Mouse (Mus musculus) megakaryocyte, embryonic 14.5 days (primary cell): ENCODE results near the gene Cmah. TPM values are rescaled to one million over a fixed set of nuclear protein-coding genes. Genes with fewer than 3 reads are reported as not detected.

Experiments
- H3K27me3 ChIP-seq: replicated peaks from 2 replicates; pipeline ENCODE3; 2012; ENCODE audit warnings: inconsistent platforms
- H3K36me3 ChIP-seq: replicated peaks from 2 replicates; pipeline ENCODE3; 2012; ENCODE audit warnings: low read length, inconsistent platforms, mixed read lengths
- H3K4me1 ChIP-seq: 2 replicates; pipeline ENCODE4 v1.6.1; 2012; ENCODE audit warnings: inconsistent platforms
- H3K4me3 ChIP-seq: replicated peaks from 2 replicates; pipeline ENCODE3; 2012; ENCODE audit warnings: moderate library complexity, mild to moderate bottlenecking, inconsistent platforms
- H3K9me3 ChIP-seq: 2 replicates; pipeline ENCODE4 v1.6.1; 2012; ENCODE audit warnings: inconsistent platforms
- FLI1 ChIP-seq: IDR thresholded peaks from 2 replicates; pipeline ENCODE4 v1.6.1; 2012; ENCODE audit warnings: low read length, inconsistent platforms, mixed read lengths
- GATA1 ChIP-seq: IDR thresholded peaks from 3 replicates; pipeline ENCODE4 v1.6.1; 2012; ENCODE audit warnings: mixed read lengths, low read length, inconsistent platforms, borderline replicate concordance
- polyA plus RNA-seq: library from polyadenylated mRNA; stranded (reverse); fragments of >175 nt; gene quantifications from 2 replicates; pipeline ENCODE4 v1.2.3, GENCODE M21; 2012; ENCODE audit warnings: low replicate concordance; ENCODE audit not compliant: insufficient read depth

Cmah gene
- polyA plus RNA-seq, 1 experiment = 4.3 TPM

DNA sequence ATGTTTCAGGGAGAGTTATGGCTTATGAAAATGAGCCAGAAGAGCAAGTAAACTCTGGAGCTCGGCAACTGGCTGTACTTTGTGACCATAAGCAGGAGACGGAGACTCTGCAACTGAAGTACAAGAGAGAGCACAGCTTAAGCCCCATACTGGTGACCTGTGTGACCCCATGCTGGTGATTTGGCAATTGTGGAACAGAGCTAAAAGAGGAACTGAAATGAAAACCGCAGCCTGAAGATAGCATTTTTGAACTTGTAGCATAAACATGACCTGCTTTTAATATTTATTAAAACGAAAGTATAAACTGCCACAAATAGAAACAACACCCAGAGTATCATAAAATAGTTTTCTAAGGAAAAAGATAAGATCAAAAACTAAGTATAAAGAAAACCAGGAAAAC, 117.5 kb downstream of the Cmah start:
- Histone ChIP-seq H3K27me3 (no peaks in the 10 kb centered on the region), H3K4me1 (peaks cover 52% of the 10 kb centered on the region), H3K36me3 (peaks cover 100% of the 10 kb centered on the region), H3K4me3 (peak overlapping the region; percentile 18), H3K9me3 (no peaks in the 10 kb centered on the region)
- TF ChIP-seq FLI1 = no peak
- no peak for TF ChIP-seq GATA1

DNA sequence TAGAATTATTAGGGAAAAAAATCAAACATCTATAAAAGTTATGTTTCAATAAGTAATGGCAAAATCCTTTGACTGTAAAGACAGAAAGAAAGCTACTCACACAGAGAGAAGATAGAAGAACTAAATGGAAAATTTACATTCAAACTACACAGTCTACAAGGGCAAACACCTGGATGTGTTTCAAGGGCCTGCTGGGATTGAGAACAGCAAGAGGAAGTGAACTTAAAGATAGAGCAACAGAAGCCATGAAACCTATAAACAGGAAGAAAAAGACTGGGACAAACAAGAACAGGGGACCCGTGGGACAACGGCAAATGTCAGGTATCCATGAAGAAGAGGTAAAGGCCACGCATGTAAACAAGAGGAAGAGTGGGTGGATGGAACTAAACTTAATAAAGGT, 118.0 kb downstream of the Cmah start:
- Histone ChIP-seq H3K4me1 (peaks cover 55% of the 10 kb centered on the region), H3K36me3 (peaks cover 100% of the 10 kb centered on the region), H3K27me3 (no peaks in the 10 kb centered on the region), H3K9me3 (no peaks in the 10 kb centered on the region), H3K4me3 (no peak overlapping the region)
- TF ChIP-seq GATA1 (no peak), FLI1 (no peak)

DNA sequence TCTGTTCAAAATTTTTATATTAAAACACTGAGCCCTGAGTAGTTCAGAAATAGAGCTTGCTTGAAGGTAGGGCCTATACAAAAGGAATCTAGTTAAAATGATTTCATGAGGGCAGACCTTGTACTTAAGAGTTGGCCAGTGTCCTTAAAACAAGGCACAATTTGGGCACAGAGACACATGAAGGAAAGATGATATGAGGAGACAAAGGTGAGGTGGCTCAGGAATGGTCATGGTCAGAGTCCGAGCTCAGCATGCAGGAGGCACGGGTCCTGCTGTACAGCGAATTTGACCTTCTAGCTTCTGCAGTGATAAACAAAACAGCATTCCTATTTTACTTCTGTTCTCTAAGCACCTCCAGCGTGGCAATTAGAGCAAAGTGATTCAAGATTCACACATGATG, 118.9 kb downstream of the Cmah start:
- Histone ChIP-seq H3K4me1 (peaks cover 63% of the 10 kb centered on the region), H3K9me3 (no peaks in the 10 kb centered on the region), H3K4me3 (no peak overlapping the region), H3K36me3 (peaks cover 100% of the 10 kb centered on the region), H3K27me3 (no peaks in the 10 kb centered on the region)
- TF ChIP-seq GATA1 = no peak
- no peak for TF ChIP-seq FLI1

- TF ChIP-seq FLI1 (no peak), GATA1 (no peak)
- Histone ChIP-seq H3K36me3 (peaks cover 100% of the 10 kb centered on the region), H3K4me3 (no peak overlapping the region)
These were observed 119.8 kb downstream of the Cmah start for GRCm38 (mm10) chr13:24447043-24447442.

DNA sequence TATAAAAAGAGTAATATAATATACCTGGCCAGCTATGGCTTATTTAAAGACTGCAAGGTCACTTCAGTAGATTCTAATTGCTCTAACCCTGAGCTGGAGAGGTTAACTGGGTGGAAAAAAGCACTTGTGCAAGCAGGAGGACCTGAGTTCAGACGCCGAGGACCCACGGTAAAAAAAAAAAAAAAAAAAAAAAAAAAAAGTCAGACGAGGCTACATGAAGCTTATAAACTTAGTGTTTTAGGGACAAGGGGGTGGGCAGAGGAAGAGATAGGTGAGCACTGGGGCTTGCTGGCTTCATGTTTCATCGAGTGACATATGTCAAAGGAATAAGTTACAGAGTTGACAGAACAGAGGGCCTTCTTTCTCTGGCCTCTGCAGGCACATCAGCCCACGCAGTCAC, 121.4 kb downstream of the Cmah start:
- H3K36me3 ChIP-seq = peaks cover 100% of the 10 kb centered on the region
- peaks cover 62% of the 10 kb centered on the region for H3K4me1 ChIP-seq
- H3K9me3 ChIP-seq = no peaks in the 10 kb centered on the region
- TF ChIP-seq GATA1 (no peak), FLI1 (no peak)
- H3K4me3 ChIP-seq = no peak overlapping the region
- H3K27me3 ChIP-seq = no peaks in the 10 kb centered on the region

More at GRCm38 (mm10) chr13:24447043-24447442, 119.8 kb downstream of the Cmah start:
- peaks cover 62% of the 10 kb centered on the region for H3K4me1 ChIP-seq
- H3K9me3 ChIP-seq = no peaks in the 10 kb centered on the region
- no peaks in the 10 kb centered on the region for H3K27me3 ChIP-seq

DNA sequence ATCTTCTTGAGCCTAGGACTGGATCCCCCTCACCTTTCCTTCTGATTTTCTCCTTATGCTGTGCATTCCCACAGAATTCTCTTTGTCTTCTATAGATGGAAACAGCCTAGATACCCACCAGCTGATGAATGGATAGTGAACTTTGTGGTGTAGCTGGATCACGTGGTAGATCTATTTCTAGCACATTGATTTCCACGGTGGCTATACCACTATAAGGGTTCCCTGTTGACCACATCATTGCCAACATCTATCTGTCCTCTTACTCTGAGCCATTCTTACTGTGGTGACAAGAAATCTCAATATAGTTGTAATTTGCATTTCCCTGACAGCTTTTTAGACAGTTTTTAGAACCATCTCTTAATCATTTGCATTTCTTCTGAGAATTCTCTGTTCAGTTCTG, 124.3 kb downstream of the Cmah start:
- TF ChIP-seq FLI1 (no peak), GATA1 (no peak)

DNA sequence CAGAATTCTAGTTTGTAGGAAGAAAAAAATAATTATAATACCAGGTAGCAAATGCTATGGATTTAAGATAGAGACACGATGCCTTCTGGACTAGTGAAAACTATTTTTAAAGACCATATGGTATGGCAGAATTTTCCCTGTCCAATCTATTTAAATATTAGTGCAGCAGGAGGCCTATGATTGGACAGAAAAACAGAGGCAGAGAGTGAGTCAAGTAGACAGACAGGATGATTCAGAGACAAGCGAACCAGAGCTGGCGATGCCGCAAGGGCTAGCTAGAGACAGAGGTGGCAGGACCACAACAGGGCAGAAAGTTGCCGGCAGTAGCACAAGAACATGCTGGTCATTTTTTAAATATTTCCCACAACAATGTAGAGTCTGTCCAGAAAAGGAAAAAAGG, 126.5 kb downstream of the Cmah start:
- H3K4me1 ChIP-seq = peaks cover 59% of the 10 kb centered on the region
- H3K9me3 ChIP-seq = no peaks in the 10 kb centered on the region
- no peak overlapping the region for H3K4me3 ChIP-seq
- no peaks in the 10 kb centered on the region for H3K27me3 ChIP-seq
- TF ChIP-seq FLI1 (no peak), GATA1 (no peak)
- peaks cover 100% of the 10 kb centered on the region for H3K36me3 ChIP-seq

More for the DNA sequence above, 124.3 kb downstream of the Cmah start:
- Histone ChIP-seq H3K36me3 (peaks cover 100% of the 10 kb centered on the region), H3K4me1 (peaks cover 61% of the 10 kb centered on the region), H3K4me3 (no peak overlapping the region), H3K9me3 (no peaks in the 10 kb centered on the region), H3K27me3 (no peaks in the 10 kb centered on the region)

DNA sequence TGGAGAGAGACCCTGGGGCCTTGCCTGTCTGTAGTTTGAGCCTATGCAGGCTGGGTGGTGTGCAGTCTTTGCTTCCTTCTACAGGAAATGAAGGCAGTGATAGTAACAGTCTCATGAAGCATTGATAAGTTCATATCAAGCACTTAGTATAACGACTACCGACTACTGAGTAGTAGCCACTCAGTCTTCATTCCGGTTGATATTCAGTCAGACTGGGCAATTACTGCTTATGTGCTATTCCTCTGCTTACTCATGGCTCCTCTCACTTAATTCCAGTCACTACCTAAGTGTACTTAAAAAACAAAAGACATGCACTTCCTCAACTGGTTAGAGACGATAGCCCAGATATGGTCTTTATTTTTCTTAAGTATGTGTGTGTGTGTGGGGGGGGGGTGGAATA, 129.2 kb downstream of the Cmah start:
- Histone ChIP-seq H3K36me3 (peaks cover 100% of the 10 kb centered on the region), H3K4me1 (peaks cover 46% of the 10 kb centered on the region), H3K27me3 (no peaks in the 10 kb centered on the region), H3K9me3 (no peaks in the 10 kb centered on the region), H3K4me3 (no peak overlapping the region)
- TF ChIP-seq FLI1 (no peak), GATA1 (no peak)

DNA sequence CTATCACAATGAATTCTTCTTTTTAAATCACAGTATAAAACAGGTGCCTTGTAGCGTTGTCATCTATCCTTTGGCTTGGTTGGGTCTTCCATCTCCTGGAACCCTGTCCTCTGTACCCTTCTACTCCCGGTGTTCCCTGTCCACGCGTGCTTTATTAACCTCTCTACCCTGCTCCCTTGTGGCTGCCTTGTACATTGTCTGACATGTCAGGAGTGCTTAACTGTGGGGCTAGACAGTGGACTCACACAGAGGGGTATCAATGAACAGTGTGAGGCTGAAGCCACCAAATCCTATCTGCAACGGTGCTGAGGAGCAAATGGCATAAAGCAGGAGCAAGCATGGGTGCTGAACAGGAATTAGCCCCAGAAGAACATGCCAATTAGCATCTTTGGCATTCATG, 133.3 kb downstream of the Cmah start:
- TF ChIP-seq FLI1 (no peak), GATA1 (no peak)
- Histone ChIP-seq H3K36me3 (peaks cover 99% of the 10 kb centered on the region), H3K4me3 (no peak overlapping the region)

DNA sequence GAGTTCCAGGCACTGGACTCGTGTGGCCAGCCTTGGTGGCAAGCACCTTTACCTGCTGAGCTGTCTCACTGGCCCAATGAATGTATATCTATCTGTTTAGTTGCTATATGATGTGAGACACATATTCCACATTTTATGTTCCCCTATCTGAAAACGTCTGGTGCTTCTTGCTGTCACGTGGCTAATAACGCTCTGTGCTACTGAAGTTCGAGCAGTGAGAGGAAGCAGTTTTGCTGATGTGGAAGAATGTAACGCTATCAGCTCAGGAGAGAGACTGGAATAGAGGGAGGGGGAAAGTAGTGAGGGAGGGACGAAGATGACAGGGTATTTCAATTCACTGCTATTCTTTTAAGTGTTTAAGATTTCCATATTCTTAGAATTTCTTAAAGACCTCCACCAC, 136.6 kb downstream of the Cmah start:
- Histone ChIP-seq H3K9me3 (no peaks in the 10 kb centered on the region), H3K27me3 (no peaks in the 10 kb centered on the region), H3K36me3 (peaks cover 99% of the 10 kb centered on the region), H3K4me3 (no peak overlapping the region), H3K4me1 (peaks cover 40% of the 10 kb centered on the region)
- TF ChIP-seq GATA1 = no peak

More for the DNA sequence above, 133.3 kb downstream of the Cmah start:
- H3K27me3 ChIP-seq = no peaks in the 10 kb centered on the region
- peaks cover 21% of the 10 kb centered on the region for H3K4me1 ChIP-seq
- H3K9me3 ChIP-seq = no peaks in the 10 kb centered on the region

DNA sequence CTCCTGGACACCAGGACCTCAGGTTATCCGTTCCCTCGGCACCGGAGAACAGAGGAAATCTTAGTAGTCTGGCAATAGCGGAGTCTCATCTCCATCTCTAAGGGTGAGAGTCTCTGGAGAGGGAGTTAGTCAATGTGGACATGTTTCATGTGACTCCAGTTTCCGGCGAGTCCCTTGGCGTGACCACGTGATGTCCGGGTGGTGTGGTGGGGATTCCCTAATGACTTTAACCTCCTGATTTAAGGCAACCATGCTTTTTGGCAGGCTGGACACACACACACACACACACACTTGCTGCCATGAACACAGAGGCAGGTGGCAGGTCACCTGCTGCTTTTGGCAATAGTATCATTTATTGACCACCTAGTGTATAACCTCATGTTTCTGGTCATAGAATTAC, 138.8 kb downstream of the Cmah start:
- H3K4me1 ChIP-seq = peaks cover 54% of the 10 kb centered on the region
- no peak for TF ChIP-seq FLI1
- no peaks in the 10 kb centered on the region for H3K9me3 ChIP-seq
- H3K4me3 ChIP-seq = no peak overlapping the region
- peaks cover 97% of the 10 kb centered on the region for H3K36me3 ChIP-seq
- H3K27me3 ChIP-seq = no peaks in the 10 kb centered on the region
